Mouse (Mus musculus): Measurements from ENCODE around the gene Vax2. TPM values are rescaled to one million over a fixed set of nuclear protein-coding genes. Genes with fewer than 3 reads are reported as not detected.

The Vax2 gene
- total RNA-seq, 1 experiment: 2.1 TPM

DNA sequence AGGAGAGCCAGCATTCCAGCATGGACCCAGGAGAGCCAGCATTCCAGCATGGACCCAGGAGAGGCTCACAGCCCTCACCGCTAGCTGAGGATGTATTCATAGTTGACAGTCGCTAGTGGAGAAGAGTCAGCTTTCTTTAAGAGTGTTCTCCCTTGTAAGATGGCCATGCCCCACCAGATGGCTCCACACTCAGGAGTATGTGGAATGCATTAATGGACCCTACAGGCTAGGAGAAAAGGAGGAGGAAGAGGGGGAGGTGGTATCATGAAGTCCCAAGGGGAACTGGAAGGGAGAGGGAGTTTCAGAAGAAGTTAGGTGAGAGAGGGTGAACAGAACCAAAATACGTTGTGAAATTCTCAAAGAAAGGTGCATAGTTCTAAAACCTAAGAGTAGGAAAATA, 15.3 kb upstream of the Vax2 start:
- Histone ChIP-seq H3K4me1 (ENCODE audit: control insufficient read depth in 2 of 2, insufficient read depth in 2 of 2, low read length in 2 of 2, poor library complexity in 1 of 2) (peaks cover 6 to 21% of the 10 kb centered on the region in 2 experiments; a peak in 2 of 4 replicates), H3K9ac (ENCODE audit: insufficient read depth, low read depth, low read length, poor library complexity, severe bottlenecking) (no peak overlapping the region), H3K36me3 (ENCODE audit: control insufficient read depth, insufficient read depth, low read length, poor library complexity, severe bottlenecking) (no peaks in the 10 kb centered on the region), H3K9me3 (ENCODE audit: control insufficient read depth, insufficient read depth, low read depth, low read length) (no peaks in the 10 kb centered on the region), H3K4me3 (ENCODE audit: insufficient read depth in 1 of 2, low read depth in 1 of 2, low read length in 2 of 2, poor library complexity in 1 of 2, severe bottlenecking in 1 of 2) (no peak overlapping the region), H3K27ac (ENCODE audit: insufficient read depth, low read depth, low read length, poor library complexity, severe bottlenecking) (no peak overlapping the region)
- TF ChIP-seq MAFK (IDR thresholded peaks at IDR 0.05; ENCODE audit: insufficient read depth, low read depth, low read length) (no peak), ZC3H11A (IDR thresholded peaks at IDR 0.05; ENCODE audit: borderline replicate concordance, low read depth, low read length) (no peak), CHD2 (IDR thresholded peaks at IDR 0.05; ENCODE audit: low read depth, low read length) (no peak), HCFC1 (IDR thresholded peaks at IDR 0.05; ENCODE audit: borderline replicate concordance, insufficient read depth, low read length) (no peak), ZNF384 (IDR thresholded peaks at IDR 0.05; ENCODE audit: low read depth, low read length) (no peak)
- no peak for DNase-seq (ENCODE audit: low read depth, low spot score)
- in situ Hi-C loops (cut with MboI; ENCODE audit: low sequenced_read_pairs in 2 of 2, unreplicated experiment in 2 of 2): no loop called here

DNA sequence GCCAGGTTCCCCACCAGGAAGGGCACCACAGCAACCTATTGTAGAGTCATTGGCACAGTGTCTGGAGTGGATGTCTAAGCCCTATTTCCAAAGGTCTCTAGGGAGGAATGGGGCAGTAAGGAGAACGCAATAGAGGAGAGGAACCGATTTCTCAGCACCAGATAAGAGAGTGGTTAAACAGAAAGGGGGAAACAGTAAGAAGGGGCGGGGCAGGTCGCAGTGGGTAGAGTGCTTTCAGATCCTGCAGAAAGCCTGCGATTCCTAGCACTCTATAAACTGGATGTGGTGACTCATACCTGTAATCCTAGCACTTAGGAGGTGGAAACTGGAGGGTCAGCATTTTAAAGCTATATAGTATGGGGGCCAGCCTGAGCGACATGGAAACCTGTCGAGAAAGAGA, 14.4 kb upstream of the Vax2 start:
- DNase-seq (ENCODE audit: low read depth, low spot score): no peak
- Histone ChIP-seq H3K4me3 (ENCODE audit: insufficient read depth in 1 of 2, low read depth in 1 of 2, low read length in 2 of 2, poor library complexity in 1 of 2, severe bottlenecking in 1 of 2) (no peak overlapping the region; a peak in 1 of 4 replicates), H3K9ac (ENCODE audit: insufficient read depth, low read depth, low read length, poor library complexity, severe bottlenecking) (no peak overlapping the region), H3K36me3 (ENCODE audit: control insufficient read depth, insufficient read depth, low read length, poor library complexity, severe bottlenecking) (no peaks in the 10 kb centered on the region), H3K27ac (ENCODE audit: insufficient read depth, low read depth, low read length, poor library complexity, severe bottlenecking) (no peak overlapping the region), H3K9me3 (ENCODE audit: control insufficient read depth, insufficient read depth, low read depth, low read length) (no peaks in the 10 kb centered on the region), H3K4me1 (ENCODE audit: control insufficient read depth in 2 of 2, insufficient read depth in 2 of 2, low read length in 2 of 2, poor library complexity in 1 of 2) (peaks cover 6 to 21% of the 10 kb centered on the region in 2 experiments; a peak in 2 of 4 replicates)
- no peak for TF ChIP-seq HCFC1 (IDR thresholded peaks at IDR 0.05; ENCODE audit: borderline replicate concordance, insufficient read depth, low read length)
- no peak for TF ChIP-seq ZNF384 (IDR thresholded peaks at IDR 0.05; ENCODE audit: low read depth, low read length)
- TF ChIP-seq CHD2 (IDR thresholded peaks at IDR 0.05; ENCODE audit: low read depth, low read length): no peak
- TF ChIP-seq ZC3H11A (IDR thresholded peaks at IDR 0.05; ENCODE audit: borderline replicate concordance, low read depth, low read length): no peak
- no peak for TF ChIP-seq MAFK (IDR thresholded peaks at IDR 0.05; ENCODE audit: insufficient read depth, low read depth, low read length)
- in situ Hi-C loops (cut with MboI; ENCODE audit: low sequenced_read_pairs in 2 of 2, unreplicated experiment in 2 of 2): no loop called here

DNA sequence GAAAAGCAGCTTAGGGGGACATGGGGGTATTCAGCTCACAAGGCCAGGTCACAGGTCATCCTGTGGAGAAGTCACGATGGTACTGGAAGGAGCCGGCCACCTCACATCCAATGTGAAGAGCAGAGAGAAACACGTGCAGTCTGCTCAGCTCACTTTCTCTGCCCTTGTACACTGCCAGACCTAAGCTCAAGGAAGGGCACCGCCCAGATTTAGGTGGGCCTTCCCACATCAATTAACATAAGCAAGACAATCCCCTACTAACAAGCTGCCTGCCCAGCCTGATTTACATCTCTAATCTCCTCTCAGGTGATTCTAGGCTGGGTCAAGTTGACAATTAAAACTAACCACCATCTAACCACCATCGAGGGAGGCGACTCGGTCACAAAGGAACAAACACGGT, 13.1 kb upstream of the Vax2 start:
- H3K4me3 ChIP-seq (ENCODE audit: insufficient read depth in 1 of 2, low read depth in 1 of 2, low read length in 2 of 2, poor library complexity in 1 of 2, severe bottlenecking in 1 of 2): peak overlapping the region; percentile 8 to 38; a peak in 2 of 4 replicates
- H3K9me3 ChIP-seq (ENCODE audit: control insufficient read depth, insufficient read depth, low read depth, low read length): no peaks in the 10 kb centered on the region
- no peaks in the 10 kb centered on the region for H3K36me3 ChIP-seq (ENCODE audit: control insufficient read depth, insufficient read depth, low read length, poor library complexity, severe bottlenecking)
- no peak overlapping the region for H3K27ac ChIP-seq (ENCODE audit: insufficient read depth, low read depth, low read length, poor library complexity, severe bottlenecking)
- H3K9ac ChIP-seq (ENCODE audit: insufficient read depth, low read depth, low read length, poor library complexity, severe bottlenecking): no peak overlapping the region
- TF ChIP-seq ZC3H11A (IDR thresholded peaks at IDR 0.05; ENCODE audit: borderline replicate concordance, low read depth, low read length) (no peak), ZNF384 (IDR thresholded peaks at IDR 0.05; ENCODE audit: low read depth, low read length) (no peak), MAFK (IDR thresholded peaks at IDR 0.05; ENCODE audit: insufficient read depth, low read depth, low read length) (no peak), CHD2 (IDR thresholded peaks at IDR 0.05; ENCODE audit: low read depth, low read length) (no peak), HCFC1 (IDR thresholded peaks at IDR 0.05; ENCODE audit: borderline replicate concordance, insufficient read depth, low read length) (no peak)
- in situ Hi-C loops (cut with MboI; ENCODE audit: low sequenced_read_pairs in 2 of 2, unreplicated experiment in 2 of 2): no loop called here
- H3K4me1 ChIP-seq (ENCODE audit: control insufficient read depth in 2 of 2, insufficient read depth in 2 of 2, low read length in 2 of 2, poor library complexity in 1 of 2): peaks cover 6 to 21% of the 10 kb centered on the region in 2 experiments; a peak in 2 of 4 replicates
- DNase-seq (ENCODE audit: low read depth, low spot score): no peak

DNA sequence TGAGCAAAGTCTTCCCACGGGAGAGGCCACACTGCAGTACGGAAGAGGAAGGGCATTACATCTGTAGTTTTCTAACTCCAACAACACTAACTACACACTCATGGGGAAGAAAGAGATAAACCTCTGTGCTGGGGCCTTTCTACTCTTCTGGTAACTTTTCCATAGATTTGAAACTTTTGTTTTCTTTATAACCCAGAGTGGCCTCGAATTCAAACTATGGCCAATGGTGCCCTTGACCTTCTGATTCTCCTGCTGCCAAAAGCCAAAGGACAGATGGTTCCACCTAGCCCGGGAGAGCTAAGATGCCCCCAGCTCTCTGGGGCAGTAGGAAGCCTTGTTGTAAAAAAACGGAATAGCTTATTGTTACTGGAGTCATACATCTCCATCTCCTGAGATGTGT, 11.1 kb upstream of the Vax2 start:
- Histone ChIP-seq H3K9me3 (ENCODE audit: control insufficient read depth, insufficient read depth, low read depth, low read length) (no peaks in the 10 kb centered on the region), H3K9ac (ENCODE audit: insufficient read depth, low read depth, low read length, poor library complexity, severe bottlenecking) (no peak overlapping the region), H3K36me3 (ENCODE audit: control insufficient read depth, insufficient read depth, low read length, poor library complexity, severe bottlenecking) (no peaks in the 10 kb centered on the region), H3K4me3 (ENCODE audit: insufficient read depth in 1 of 2, low read depth in 1 of 2, low read length in 2 of 2, poor library complexity in 1 of 2, severe bottlenecking in 1 of 2) (no peak overlapping the region), H3K4me1 (ENCODE audit: control insufficient read depth in 2 of 2, insufficient read depth in 2 of 2, low read length in 2 of 2, poor library complexity in 1 of 2) (peaks cover 3 to 18% of the 10 kb centered on the region in 2 experiments; a peak in 2 of 4 replicates), H3K27ac (ENCODE audit: insufficient read depth, low read depth, low read length, poor library complexity, severe bottlenecking) (no peak overlapping the region)
- no peak for DNase-seq (ENCODE audit: low read depth, low spot score)
- no peak for TF ChIP-seq CHD2 (IDR thresholded peaks at IDR 0.05; ENCODE audit: low read depth, low read length)
- no peak for TF ChIP-seq MAFK (IDR thresholded peaks at IDR 0.05; ENCODE audit: insufficient read depth, low read depth, low read length)
- no peak for TF ChIP-seq ZC3H11A (IDR thresholded peaks at IDR 0.05; ENCODE audit: borderline replicate concordance, low read depth, low read length)
- TF ChIP-seq ZNF384 (IDR thresholded peaks at IDR 0.05; ENCODE audit: low read depth, low read length): no peak
- TF ChIP-seq HCFC1 (IDR thresholded peaks at IDR 0.05; ENCODE audit: borderline replicate concordance, insufficient read depth, low read length): no peak
- in situ Hi-C loops (cut with MboI; ENCODE audit: low sequenced_read_pairs in 2 of 2, unreplicated experiment in 2 of 2): loop anchor here (25.0 kb wide), 2 partner anchors 638 to 1487 kb away; partner anchors contain the start of genes Emx1 (in 2 of the 2), Aup1 (in 1 of the 2), Dqx1 (in 1 of the 2) and Htra2 (in 1 of the 2)

All from ES-E14 (cell line).